Mouse (Mus musculus) T-cell, adult 2 months (primary cell): ENCODE data around the gene Klhdc10.

Experiments used
- DNase-seq: peaks from one replicate; pipeline ENCODE4 v3.0.0; 2022; ENCODE audit warnings: low spot score

The Klhdc10 gene

DNA sequence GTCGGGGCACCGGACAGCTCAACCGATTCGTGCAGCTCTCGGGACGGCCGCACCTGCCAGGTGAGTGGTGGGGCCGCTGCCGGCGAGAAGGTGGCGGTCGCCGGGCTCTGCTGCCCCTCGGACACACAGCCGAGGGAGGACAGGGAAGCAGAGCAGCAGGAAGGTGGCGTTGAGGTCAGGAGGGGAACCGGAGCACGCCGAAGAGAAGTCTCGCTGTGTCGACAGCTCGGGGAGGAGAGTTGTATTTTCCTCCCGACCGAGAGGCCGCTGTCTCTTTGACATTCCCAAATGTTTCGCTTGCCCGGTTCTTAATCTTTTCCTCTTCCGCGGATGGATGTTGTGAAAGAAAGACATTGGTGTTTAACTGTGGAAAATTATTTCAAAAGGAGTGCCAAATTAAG is 423 bp downstream of the Klhdc10 start:
- DNase-seq, result no peak

GRCm38 (mm10) chr6:30403465-30403864 is 1.8 kb downstream of the Klhdc10 start:
- DNase-seq, result peak; percentile 66

- DNase-seq, result no peak
Observed at GRCm38 (mm10) chr6:30404671-30405070, 3.0 kb downstream of the Klhdc10 start.

GRCm38 (mm10) chr6:30408276-30408675 is 6.6 kb downstream of the Klhdc10 start:
- DNase-seq, result no peak

- no peak for DNase-seq
Observed at GRCm38 (mm10) chr6:30409399-30410093, 7.9 kb downstream of the Klhdc10 start.

GRCm38 (mm10) chr6:30411311-30411710 is 9.6 kb downstream of the Klhdc10 start:
- no peak for DNase-seq

DNA sequence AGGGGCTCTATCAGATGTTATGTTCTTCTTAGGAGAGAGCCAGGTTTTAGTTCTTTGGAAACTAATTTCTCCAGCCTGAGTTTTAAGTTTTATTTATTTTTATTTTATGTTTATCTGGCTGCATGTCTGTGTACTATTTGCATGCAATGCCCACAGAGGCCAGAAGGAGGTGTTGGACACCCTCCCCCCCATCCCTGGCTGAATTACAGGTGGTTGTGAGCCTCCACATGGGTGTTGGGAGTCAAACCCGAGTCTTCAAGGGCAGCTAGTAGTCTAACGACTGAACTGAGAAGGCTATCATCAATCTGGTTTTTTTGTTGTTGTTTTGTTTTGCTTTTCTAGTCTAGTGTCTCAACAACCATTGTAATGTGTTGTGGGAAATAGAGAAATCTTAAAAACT is 14.5 kb downstream of the Klhdc10 start:
- no peak for DNase-seq

DNA sequence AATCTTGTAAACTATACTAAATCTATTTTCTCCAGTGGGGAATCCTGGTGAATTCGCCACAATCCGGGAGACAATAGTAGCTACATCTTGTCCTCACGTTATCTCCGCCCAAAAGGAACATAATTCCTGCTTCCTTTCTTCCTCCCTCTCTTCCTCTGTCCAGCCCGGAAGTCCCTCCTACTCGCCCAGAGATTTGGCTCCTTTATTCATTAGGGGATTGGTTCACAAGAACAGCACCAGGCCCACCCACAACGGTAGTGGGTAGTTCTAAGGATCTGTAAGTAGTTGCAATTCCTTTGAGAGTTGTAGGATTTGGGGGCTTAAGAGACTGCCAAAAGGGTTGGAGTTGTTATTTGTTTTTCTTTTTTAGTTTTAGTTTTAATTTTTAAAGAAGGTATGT is 15.1 kb downstream of the Klhdc10 start:
- no peak for DNase-seq

DNA sequence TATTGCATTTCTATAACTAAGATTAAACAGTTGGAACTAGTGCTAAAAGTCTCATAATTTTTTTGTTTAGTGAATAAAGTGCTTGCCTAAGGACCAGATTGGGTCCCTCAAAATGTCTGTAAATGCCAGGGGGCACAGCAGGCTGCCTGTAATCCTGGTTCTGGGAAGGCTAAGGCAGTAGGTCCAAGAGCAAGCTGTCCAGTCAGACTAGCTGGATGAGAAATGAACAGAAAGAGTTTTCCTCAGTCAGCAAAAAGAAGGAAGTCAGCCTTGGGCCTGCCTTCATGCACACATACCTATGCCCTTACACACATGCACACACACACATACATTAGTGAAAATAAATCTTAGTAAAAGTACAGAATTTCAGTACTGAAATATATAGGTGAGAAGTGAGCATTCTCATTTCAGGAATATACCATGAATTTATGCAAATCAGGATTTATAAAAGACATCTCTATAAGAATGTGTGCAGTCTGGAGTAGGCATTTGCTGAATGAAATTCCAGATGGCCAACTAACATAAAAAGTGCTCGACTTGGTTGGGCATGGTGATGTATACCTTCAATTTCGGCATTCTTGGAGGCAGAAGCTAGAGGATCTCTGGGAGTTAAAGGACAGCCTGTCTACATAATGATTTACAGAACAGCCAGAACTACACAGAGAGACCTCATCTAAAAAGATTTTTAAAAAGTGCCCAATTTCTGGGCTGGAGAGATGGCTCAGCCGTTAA is 31.0 kb downstream of the Klhdc10 start:
- DNase-seq, result no peak

DNA sequence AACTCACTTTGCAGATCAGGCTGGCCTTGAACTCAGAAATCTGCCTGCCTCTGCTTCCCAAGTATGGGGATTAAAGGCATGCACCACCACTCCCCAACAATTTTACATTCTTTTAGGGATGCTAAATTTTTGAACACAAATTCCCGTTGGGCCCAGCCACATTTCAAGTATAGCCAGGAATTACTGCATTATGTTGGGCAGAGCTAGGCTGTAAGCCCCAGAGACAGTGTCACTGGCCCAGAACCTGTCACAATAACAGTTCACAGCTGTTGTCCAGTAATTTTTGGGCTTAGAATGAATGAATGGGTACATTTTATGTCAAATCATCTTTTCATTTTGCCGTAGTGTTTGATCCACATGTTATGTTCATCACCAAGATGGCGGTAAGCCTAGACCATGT is 34.8 kb downstream of the Klhdc10 start:
- no peak for DNase-seq

DNA sequence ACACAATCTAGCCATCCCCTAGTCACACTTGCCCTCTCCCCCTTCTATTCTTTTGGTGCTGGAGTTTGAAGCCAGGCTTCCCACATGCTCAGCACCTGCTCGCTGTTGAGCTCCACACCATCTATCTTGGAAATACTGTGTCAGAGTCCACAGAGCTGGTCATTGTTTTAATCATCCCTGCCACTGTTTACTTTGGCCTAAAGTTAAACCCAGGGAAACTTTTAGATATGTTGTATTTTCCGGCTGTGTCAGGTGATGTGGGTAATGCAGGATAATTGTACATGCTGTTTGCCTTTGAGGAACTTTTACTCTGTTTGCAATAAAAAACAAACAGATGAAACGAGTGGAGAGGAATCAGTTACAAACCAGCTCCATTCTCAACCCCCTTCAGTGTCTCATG is 35.4 kb downstream of the Klhdc10 start:
- DNase-seq, result no peak

GRCm38 (mm10) chr6:30439576-30439975 is 37.9 kb downstream of the Klhdc10 start:
- DNase-seq, result no peak

DNA sequence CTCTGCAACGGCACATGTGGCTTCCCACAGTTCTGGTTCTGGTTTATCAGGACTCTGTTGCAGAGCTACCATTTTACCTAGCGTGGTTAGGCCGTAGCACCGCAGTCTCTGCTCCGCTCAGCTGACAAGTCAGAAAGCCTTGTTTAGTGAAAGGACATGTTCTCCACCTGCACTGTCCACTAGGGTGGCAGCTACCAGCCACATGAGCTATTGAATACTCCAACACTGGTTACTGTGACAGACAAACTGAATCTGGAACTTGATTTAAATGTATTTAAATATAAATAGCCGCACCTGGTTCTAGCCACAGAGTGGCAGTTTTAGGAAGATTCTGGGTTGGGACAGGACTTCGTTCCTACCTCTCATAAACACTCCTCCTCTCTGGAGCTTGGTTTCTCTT is 55.3 kb downstream of the Klhdc10 start:
- DNase-seq, result no peak

DNA sequence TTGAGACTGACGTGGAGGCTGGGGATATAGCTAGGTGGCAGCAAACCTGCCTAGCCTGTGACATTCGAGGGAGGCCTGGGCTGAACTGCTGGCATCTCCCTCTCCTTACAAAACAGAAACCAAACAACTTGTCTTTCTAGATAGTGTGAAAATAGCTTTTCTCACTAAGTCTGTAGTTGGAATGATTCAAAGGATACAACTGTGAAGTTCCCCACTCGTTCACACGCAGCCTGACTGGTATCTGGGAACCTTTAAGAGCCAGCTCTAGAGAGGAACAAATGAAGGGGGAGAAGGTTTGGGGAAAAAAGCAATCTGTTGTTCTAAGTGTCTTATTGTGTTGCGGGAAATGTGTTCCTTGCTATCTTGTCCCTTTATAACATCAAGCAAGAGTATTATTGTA is 57.0 kb downstream of the Klhdc10 start:
- DNase-seq, result no peak

DNA sequence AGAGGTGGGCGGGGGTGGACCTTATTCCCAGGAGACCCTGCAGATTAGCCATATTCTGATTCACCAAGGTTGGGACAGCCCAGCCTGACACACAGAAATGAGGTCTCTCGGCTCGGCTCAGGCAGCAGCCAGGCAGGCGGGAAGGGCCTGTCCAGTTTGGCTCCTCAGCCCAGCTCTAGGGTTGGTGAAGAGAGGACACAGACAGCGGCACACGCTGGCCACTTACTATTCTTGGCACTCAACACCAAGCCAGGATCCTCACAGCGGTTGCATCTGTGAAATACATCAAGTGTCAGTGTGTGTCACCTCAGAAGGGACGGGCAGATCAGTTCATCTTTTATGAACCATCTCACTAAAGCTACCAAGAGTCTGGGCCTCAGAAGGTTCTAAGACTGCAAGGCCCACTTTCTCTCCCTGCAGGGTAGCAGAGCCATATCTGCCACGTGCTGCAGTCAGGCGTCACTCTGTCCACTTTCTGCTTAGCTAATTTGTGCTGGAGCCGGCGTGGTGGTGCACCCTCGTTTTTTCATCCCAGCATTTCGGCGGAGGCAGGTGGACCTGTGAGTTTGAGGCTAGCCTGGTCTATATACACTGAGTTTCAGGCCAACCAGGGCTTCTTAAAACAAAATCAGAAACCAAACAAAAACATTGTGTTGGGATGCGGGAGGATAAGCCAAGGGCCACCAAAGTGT is 57.5 kb downstream of the Klhdc10 start:
- DNase-seq, result no peak

- DNase-seq, result peak; percentile 79
Observed at GRCm38 (mm10) chr6:30459811-30460749, 58.4 kb downstream of the Klhdc10 start.

GRCm38 (mm10) chr6:30460750-30461446 is 59.2 kb downstream of the Klhdc10 start:
- DNase-seq, result peak; percentile 45

DNA sequence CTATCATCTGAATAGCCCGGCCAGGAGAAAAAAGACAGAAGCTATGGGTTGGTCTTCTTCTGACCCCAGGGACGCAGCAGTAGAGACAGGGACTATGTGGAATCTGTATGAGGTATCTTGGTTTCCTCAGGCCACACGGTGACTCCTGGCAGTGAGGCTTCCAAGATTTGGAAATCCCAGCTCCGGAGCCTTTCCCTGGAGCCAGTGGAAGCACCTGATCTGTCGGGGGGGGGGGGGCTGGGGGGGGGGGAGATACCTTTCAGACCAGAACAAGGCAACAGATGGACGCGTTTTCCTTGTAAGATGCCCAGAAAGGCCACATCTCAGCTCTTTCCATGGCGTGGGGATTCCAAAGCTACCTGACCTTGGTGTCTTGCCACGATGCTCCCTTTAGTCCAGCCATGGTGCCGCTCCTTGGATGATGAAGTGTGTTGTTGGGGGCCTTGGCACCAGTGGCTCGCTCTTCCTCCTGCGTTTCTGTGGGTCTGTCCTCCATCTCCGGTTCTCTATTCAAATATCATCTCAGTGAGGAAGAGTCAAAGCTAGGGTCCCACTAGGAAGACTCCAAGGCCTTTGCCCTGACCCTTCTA is 60.2 kb downstream of the Klhdc10 start:
- no peak for DNase-seq

DNA sequence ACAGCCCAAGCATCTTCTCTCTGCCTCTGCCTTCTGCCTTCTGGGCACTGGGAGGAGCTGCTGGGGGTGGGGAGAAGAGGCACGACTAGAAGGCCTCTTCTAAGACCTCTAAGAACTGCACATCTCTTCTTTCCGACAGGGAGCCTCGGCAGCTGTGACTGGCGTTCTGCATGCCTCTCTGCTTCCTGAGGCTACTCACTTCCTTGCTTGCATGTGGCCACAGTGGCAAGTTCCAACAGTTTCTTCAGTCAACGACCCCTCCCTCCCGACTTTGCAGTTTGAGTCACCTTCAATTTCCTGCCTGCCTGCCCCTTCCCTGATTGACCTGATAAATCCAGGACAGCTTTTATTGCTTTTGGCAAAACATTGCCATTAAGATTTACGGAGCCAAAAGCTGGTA is 61.2 kb downstream of the Klhdc10 start:
- DNase-seq, result no peak

DNA sequence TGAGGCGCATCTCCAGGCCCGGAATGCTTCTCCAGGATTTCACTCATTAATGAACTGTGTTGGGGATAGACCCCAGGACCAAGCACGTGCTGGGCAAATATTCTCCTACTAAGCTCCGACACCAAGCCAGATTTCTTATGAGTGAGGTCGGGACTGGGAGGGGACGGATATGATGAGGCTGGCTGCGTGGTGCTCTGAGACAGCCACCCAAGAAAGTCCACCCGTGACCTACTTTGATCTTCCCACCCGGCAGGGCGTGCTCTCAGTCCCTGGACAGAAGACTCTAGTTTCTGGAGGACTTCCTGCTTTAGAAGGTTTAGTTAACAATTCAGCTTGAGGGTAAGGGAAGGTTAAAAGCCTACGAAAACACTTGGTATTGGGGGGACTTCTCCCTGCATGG is 63.9 kb downstream of the Klhdc10 start:
- DNase-seq, result no peak

GRCm38 (mm10) chr6:30468058-30468457 is 66.4 kb downstream of the Klhdc10 start:
- DNase-seq, result no peak
